Mouse (Mus musculus) intestine, embryonic 14.5 days (tissue): ENCODE data around the gene Chchd4. TPM values are rescaled to one million over a fixed set of nuclear protein-coding genes. Genes with fewer than 3 reads are reported as not detected.
A peak's percentile ranks its signal among the peaks of the same experiment; 100 is the strongest.

ENCODE experiments used
- ATAC-seq: fragments of 200-750 bp; cut with Nextera tagmentation; replicated peaks from 2 replicates; pipeline ENCODE4 v1.8.0; 2017; ENCODE audit warnings: low read depth, moderate number of reproducible peaks, moderate TSS enrichment, moderate library complexity; ENCODE audit not compliant: low FRiP score, low TSS enrichment
- DNase-seq: peaks from one replicate; pipeline ENCODE4 v3.0.0-alpha.2; 2018; ENCODE audit warnings: low spot score
- H3K27ac ChIP-seq: fragments of 300-500 bp; sonication (generic); 2 replicates; pipeline ENCODE4 v1.5.1; 2014; ENCODE audit warnings: low read depth, mild to moderate bottlenecking, control low read depth
- H3K27me3 ChIP-seq: fragments of 300-500 bp; sonication (generic); replicated peaks from 2 replicates; pipeline ENCODE4 v1.6.1; 2014; ENCODE audit warnings: low read length, control low read depth; ENCODE audit not compliant: control insufficient read depth, insufficient read depth
- H3K36me3 ChIP-seq: fragments of 300-500 bp; sonication (generic); 2 replicates; pipeline ENCODE4 v1.6.1; 2014; ENCODE audit warnings: low read length, control low read depth; ENCODE audit not compliant: control insufficient read depth, insufficient read depth
- H3K4me1 ChIP-seq: fragments of 300-500 bp; sonication (generic); replicated peaks from 2 replicates; pipeline ENCODE4 v1.6.1; 2014; ENCODE audit warnings: low read length, control low read depth, mixed read lengths; ENCODE audit not compliant: control insufficient read depth, insufficient read depth
- H3K4me2 ChIP-seq: fragments of 300-500 bp; sonication (generic); 2 replicates; pipeline ENCODE4 v1.6.1; 2014; ENCODE audit warnings: low read length
- H3K4me3 ChIP-seq: fragments of 300-500 bp; sonication (generic); 2 replicates; pipeline ENCODE4 v1.5.1; 2014; ENCODE audit warnings: low read depth, low read length, control low read depth, mixed read lengths
- H3K9ac ChIP-seq: fragments of 300-500 bp; sonication (generic); 2 replicates; pipeline ENCODE4 v1.6.1; 2014; ENCODE audit warnings: mild to moderate bottlenecking, low read length
- H3K9me3 ChIP-seq: fragments of 300-500 bp; sonication (generic); 2 replicates; pipeline ENCODE4 v1.6.1; 2016; ENCODE audit warnings: low read length, control low read depth; ENCODE audit not compliant: control insufficient read depth
- WGBS: fragments of 180-500 bp; shearing (Covaris S2); extraction: QIAGEN DNeasy Blood & Tissue Kit; methylation state at CpG from one replicate; pipeline ENCODE4 v1.1.7; 2014; 5-methylcytosine and 5-hydroxymethylcytosine counted together
- polyA plus RNA-seq: library from polyadenylated mRNA; unstranded; fragments of >200 nt; fragmentation: Nextera tagmentation; extraction: Ambion mirVana; gene quantifications from 2 replicates; pipeline ENCODE4 v1.2.1, GENCODE M21; 2014

Gene Chchd4
- polyA plus RNA-seq: 37.7 and 38.5 TPM in 2 replicates

DNA sequence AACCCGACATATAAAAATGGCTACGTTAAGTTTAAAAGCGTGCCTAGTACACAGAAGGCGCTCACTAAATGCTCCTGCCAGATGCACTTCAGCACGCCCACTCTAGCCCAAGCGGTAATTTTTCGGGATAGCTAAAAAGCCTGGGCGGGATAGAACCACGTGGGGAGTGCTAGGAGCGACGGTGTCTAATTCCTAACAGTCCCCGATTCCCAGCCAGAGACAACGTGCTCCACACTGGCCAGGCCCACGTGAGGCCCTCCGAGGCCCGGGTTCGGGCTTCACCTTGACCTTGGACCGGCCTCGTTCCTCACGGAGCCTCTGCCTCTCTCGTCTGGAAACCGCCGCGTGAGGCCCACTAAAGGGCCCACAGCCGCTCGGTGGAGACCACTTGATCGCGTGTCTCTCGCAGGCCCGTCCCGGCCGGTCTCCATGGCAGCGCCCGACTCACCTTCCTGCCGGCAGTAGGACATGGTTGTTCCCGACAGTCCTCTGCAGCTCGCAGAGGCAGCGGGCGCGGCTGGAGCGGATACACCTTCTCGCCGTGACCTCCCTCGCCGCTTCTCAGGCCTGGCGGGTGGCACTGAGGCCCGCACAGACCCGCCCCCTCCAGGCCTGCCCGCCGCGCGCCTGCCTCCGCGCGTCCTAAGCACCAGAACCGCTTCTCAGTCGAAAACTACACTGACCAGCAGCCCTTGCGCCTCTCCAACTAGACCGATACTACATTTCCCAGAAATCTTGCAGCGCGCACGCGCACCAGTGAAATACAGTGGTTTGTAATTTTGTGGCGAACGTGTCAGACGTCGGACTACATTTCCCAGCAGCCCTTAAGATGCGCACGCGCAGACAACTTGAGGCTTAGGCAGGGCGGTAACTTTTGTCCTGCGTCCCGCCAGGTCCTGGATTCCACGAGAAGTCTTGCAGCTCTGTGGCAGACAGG lies at the start of gene Chchd4, which contains the start of gene Tmem43:
Gene Chchd4 (minus strand): TSS at position 679 of the 937 bp plus-strand sequence.
Gene Tmem43 (plus strand): TSS at position 836 of the 937 bp plus-strand sequence.
- under 1% methylated on average over 74 of the region's 74 CpGs for WGBS
- Histone ChIP-seq H3K4me2 (peak within 1 kb of the TSS; percentile 76), H3K36me3 (peaks cover 33% of the 10 kb centered on the region), H3K4me1 (peaks cover 9% of the 10 kb centered on the region), H3K9ac (peak within 1 kb of the TSS; percentile 76), H3K4me3 (peak within 1 kb of the TSS; percentile 76), H3K27me3 (no peaks in the 10 kb centered on the region), H3K27ac (peak within 1 kb of the TSS; percentile 67), H3K9me3 (no peaks in the 10 kb centered on the region)
- peak; percentile 96 for DNase-seq
- peak; percentile 96 for ATAC-seq

DNA sequence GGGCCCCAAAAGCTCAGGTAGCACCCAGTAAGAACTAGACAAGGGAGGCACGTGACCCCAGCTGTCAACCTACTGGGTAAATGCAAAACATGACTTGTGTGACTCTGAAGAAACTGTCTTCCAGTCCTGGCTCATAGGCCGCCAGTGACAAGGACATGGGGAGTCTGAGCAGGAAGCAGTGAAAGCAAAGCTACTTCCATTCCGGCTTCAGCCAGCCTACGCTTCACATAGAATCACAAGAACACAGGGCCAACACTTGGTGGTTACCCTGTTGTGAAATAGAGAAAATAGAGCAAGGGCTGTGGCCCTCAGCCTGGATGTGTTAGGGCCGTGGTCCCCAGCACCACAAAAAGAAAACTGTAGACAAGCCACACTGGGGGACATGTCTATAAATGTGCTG lies 49.5 kb upstream of the Chchd4 start:
- no peak overlapping the region for H3K4me2 ChIP-seq
- no peak for DNase-seq
- 95% methylated on average over 5 of the region's 5 CpGs for WGBS
- H3K27me3 ChIP-seq: no peaks in the 10 kb centered on the region
- no peak overlapping the region for H3K4me3 ChIP-seq
- no peak for ATAC-seq
- H3K9me3 ChIP-seq: no peaks in the 10 kb centered on the region
- H3K27ac ChIP-seq: no peak overlapping the region
- no peaks in the 10 kb centered on the region for H3K4me1 ChIP-seq
- H3K36me3 ChIP-seq: peaks cover 72% of the 10 kb centered on the region
- H3K9ac ChIP-seq: no peak overlapping the region

DNA sequence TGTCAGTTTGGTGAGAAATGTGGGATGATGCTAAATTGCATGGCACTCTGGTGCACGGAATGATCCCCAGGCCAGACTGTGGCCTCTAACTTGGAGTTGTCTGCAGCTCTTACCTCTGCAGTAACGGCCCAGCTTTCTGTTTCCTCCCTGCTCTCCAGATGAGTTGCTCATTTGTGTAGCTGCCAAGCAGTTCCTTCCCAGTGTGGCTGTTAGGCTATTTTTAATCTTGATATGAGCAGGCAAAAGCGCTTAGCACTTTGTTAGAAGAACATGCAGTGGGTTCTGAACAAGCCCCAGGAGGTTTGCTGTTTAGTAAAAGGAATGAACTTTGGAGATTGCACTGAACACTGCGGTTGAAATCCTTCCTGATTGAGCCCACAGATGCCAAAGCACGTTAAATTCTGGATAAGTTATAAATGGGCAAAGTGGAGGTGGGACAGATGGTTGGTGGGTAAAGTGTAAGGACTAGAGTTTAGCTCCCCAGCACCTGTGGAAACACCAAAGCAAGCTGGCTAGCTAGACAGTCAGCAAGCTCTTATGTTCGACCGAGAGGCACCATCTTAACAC lies 45.2 kb upstream of the Chchd4 start:
- no peak overlapping the region for H3K4me2 ChIP-seq
- DNase-seq: no peak
- no peak overlapping the region for H3K27ac ChIP-seq
- H3K9me3 ChIP-seq: no peaks in the 10 kb centered on the region
- no peaks in the 10 kb centered on the region for H3K27me3 ChIP-seq
- peaks cover 16% of the 10 kb centered on the region for H3K4me1 ChIP-seq
- peaks cover 65% of the 10 kb centered on the region for H3K36me3 ChIP-seq
- H3K4me3 ChIP-seq: no peak overlapping the region
- no peak overlapping the region for H3K9ac ChIP-seq
- 88% methylated on average over 7 of the region's 7 CpGs for WGBS
- ATAC-seq: no peak

DNA sequence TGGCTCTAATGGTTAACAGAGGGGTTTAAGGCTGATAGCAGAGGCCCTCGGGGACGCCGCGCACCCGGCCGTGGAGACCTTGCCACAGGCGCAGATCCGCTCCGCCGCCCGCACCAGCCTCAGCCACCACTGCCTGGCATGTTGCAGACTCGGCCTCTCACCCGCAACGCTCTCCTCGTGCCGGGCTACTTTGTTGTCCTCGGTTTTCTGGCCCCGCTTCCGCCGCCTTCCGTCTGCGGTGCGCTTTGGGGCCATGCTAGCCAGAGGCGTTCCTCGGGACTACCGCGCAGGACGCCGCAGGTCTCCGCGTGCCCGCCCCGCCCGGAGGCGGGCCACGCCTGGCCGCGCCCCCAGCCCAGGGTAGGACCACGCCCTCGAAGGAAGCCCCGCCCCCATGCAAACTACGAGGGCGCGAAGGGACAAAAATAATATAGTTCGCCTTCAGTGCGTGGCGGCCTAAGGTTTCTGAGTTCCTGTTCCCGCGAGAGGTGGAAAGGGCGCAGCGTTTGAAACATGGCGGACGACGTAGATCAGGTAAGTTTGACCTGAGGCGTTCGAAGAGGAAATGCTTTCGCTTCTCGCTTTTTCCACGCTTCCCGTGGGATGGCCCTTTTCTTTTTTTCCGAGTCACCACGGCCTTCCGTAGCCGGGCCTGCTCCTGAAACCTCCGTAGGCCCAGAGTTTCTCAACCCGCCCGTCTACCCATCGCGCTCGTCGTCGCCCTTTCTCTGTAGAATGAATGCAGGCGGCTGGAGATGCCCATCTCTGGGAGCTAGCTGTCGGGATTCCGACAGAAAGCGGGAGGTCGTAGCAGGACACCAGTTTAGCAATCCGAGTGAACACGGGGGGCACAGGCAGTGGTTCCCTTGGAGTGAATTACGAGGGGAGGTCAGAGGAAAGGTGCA lies 42.5 kb upstream of the Chchd4 start, which contains the start of the genes Xpc and Lsm3:
Gene Xpc (minus strand): TSS at position 344 of the 905 bp plus-strand sequence.
Gene Lsm3 (plus strand): TSS at position 384 of the 905 bp plus-strand sequence.
- Histone ChIP-seq H3K36me3 (peaks cover 37% of the 10 kb centered on the region), H3K9me3 (no peaks in the 10 kb centered on the region), H3K27ac (peak within 1 kb of the TSS; percentile 73), H3K4me1 (peaks cover 16% of the 10 kb centered on the region), H3K4me3 (peak within 1 kb of the TSS; percentile 75), H3K9ac (peak within 1 kb of the TSS; percentile 80), H3K4me2 (peak within 1 kb of the TSS; percentile 82), H3K27me3 (no peaks in the 10 kb centered on the region)
- ATAC-seq (peak; percentile 99), DNase-seq (peak; percentile 100)
- WGBS: under 1% methylated on average over 80 of the region's 80 CpGs

DNA sequence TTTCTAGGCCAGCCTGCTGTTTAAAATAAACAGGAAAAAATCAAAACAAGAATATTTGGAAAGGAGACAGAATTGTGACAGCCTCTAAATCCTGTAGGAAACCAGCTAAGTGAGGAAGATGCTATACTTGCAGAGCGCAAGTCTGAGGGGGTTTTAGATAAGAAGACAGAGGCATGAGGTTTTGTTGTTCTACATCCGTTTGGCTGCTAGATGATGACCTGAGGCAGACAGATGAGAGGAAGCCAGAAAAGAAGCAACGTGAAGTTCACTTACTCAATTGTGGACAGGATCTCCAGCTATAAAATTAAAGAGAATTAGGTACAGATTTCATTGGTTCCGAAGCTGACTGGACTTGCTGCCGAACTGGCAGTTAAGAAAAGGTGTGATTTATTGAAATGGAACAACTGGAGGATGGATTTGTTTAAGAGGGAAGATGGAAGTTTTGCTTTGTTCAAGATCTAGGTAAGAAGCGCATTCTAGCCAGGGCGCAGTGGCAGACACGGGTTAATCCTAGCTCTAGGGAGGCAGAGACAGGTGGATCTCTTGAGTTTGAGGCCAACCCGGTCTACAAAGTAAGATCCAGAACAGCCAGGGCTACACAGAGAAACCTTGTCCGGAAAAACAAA lies 41.5 kb upstream of the Chchd4 start:
- Histone ChIP-seq H3K27me3 (no peaks in the 10 kb centered on the region), H3K4me1 (peaks cover 16% of the 10 kb centered on the region), H3K9ac (peak overlapping the region; percentile 66), H3K4me3 (peak overlapping the region; percentile 75), H3K9me3 (no peaks in the 10 kb centered on the region), H3K4me2 (peak overlapping the region; percentile 66), H3K36me3 (peaks cover 28% of the 10 kb centered on the region), H3K27ac (no peak overlapping the region)
- no peak for ATAC-seq
- 20% methylated on average over 10 of the region's 10 CpGs for WGBS
- DNase-seq: peak; percentile 64

DNA sequence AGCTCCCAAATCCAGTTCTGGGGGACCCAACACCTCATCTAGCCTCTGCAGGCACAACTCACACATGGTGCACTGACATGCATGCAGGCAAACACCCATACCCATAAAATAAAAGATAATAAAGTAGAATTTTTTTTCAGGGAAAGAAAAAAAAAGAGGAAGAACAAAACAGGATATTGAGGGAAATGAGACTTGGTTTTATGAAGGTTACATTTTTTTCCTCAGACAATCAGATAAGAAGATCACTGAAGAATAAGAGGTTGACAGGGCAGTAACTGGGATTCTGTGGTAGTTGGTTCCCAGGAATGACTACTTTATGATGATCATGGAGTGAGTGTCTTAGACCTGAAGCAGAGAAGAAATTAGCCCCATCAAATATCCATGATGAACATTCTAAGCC lies 40.8 kb upstream of the Chchd4 start:
- peaks cover 16% of the 10 kb centered on the region for H3K4me1 ChIP-seq
- peak overlapping the region; percentile 66 for H3K4me2 ChIP-seq
- no peak overlapping the region for H3K9ac ChIP-seq
- ATAC-seq: no peak
- no peak for DNase-seq
- H3K27me3 ChIP-seq: no peaks in the 10 kb centered on the region
- H3K27ac ChIP-seq: no peak overlapping the region
- H3K9me3 ChIP-seq: no peaks in the 10 kb centered on the region
- peaks cover 21% of the 10 kb centered on the region for H3K36me3 ChIP-seq
- no peak overlapping the region for H3K4me3 ChIP-seq

DNA sequence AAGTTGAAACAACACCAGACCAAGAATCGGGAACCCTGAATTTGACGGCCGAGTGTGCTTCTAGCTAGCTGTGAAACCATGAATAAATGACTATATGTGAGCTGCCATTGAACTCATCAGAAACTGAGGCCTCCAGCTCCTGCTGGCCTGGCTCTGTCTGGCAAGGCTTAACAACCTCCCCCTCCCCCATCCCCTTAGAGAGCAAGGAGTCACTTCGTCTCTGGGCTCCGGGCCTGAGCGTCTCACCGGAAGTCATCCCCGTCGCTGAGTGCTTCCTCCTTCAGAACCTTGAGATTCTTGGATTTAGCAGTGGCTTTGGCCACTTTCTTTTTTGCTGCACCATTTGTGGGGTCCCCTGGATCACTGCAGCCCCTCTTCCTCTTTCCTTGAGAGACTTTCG lies 36.9 kb upstream of the Chchd4 start:
- H3K36me3 ChIP-seq: peaks cover 39% of the 10 kb centered on the region
- no peak overlapping the region for H3K9ac ChIP-seq
- H3K27ac ChIP-seq: no peak overlapping the region
- no peak overlapping the region for H3K4me2 ChIP-seq
- DNase-seq (no peak), ATAC-seq (no peak)
- peaks cover 8% of the 10 kb centered on the region for H3K4me1 ChIP-seq
- no peak overlapping the region for H3K4me3 ChIP-seq
- H3K27me3 ChIP-seq: no peaks in the 10 kb centered on the region
- H3K9me3 ChIP-seq: no peaks in the 10 kb centered on the region
- WGBS: 71% methylated on average over 10 of the region's 10 CpGs

DNA sequence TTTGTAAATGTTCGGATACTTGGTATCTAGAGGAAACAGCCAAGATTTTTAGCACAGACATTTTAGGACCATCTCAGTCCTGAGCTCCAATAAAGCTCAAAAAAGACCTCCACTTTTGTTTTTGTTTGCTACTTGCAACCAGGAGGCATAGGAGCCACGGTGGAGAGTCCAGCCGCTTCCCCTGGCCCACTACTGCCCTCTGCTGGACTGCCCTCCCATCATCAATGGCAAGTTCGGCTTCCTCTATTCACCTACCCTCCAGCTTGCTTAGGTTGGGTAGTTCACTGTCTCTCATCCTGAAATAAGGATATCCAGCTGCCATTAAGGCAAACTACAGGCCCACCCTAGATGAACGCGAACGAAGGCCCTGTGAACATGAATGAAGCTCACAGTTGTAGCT lies 36.0 kb upstream of the Chchd4 start:
- peaks cover 48% of the 10 kb centered on the region for H3K36me3 ChIP-seq
- H3K9me3 ChIP-seq: no peaks in the 10 kb centered on the region
- no peaks in the 10 kb centered on the region for H3K27me3 ChIP-seq
- WGBS: 42% methylated on average over 7 of the region's 7 CpGs
- peaks cover 2% of the 10 kb centered on the region for H3K4me1 ChIP-seq
- H3K27ac ChIP-seq: no peak overlapping the region
- DNase-seq (peak; percentile 84), ATAC-seq (no peak)
- no peak overlapping the region for H3K9ac ChIP-seq
- H3K4me3 ChIP-seq: no peak overlapping the region
- no peak overlapping the region for H3K4me2 ChIP-seq
